Mouse (Mus musculus): ENCODE data around the gene Slc35f1. TPM values are rescaled to one million over a fixed set of nuclear protein-coding genes. Genes with fewer than 3 reads are reported as not detected.

Gene Slc35f1
- total RNA-seq, 1 experiment from 2014 or later = not detected

DNA sequence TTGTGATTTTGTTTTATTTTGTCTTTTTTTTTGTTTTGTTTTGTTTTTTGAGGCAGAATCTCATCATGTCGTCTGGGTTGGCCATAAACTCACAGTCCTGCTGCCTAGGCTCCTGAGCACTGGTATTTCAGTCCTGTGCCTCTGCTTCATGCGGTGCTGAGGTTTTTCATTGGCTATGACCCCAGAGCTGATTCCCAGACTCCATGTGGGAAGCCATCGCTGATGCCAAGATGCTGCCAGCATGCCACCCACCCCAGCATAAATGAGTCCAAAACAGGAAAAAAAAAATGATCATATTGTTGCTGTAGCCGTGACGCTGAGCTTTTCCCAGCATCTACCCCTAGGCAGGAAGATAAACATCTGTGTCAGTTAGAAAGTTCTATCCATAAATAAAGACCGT is 434.0 kb downstream of the Slc35f1 start:
- ATAC-seq (replicated peaks in 1 of 2; ENCODE audit: insufficient read depth in 1 of 2, low FRiP score in 2 of 2, low TSS enrichment in 1 of 2, low read depth in 1 of 2, poor library complexity in 2 of 2, severe bottlenecking in 2 of 2) = no peak

DNA sequence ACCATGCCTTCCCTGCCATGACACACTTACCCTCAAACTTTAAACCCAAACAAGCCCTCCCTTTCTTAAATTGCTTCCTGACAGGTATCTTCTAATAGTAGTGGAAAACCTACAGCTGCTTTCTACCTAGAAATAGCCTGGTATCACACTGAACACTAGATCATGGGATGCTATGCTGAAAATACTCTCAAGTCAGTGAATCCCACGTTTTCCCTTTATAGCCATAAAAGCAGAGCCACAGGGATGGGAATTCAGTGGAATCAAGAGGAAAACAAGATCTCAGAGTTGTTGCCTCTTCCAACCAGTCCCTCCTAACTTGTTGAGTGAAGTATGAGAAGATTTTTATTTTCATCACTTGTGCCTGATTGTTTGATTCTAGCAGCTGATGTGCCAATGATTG is 442.4 kb downstream of the Slc35f1 start:
- no peak for ATAC-seq (replicated peaks in 1 of 2; ENCODE audit: insufficient read depth in 1 of 2, low FRiP score in 2 of 2, low TSS enrichment in 1 of 2, low read depth in 1 of 2, poor library complexity in 2 of 2, severe bottlenecking in 2 of 2)

DNA sequence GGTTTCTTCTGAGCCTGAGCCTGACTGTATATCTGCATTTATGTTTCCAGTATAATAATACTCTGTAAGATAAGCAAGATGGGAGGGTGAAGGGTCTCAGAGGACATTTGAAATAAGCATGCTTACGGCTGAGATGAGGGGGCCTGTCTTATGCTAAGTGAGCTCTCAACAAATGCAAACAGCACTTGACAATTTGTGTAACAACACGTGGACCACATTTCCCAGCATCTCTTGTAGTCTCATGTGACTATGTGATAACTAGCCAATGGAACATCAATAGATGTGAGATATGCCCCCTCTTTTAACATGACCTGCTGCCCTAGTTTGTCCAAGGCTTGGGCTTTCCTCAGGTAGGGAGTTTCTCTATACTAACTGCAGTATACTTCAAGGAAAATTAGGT is 460.0 kb downstream of the Slc35f1 start:
- no peak for ATAC-seq (replicated peaks in 1 of 2; ENCODE audit: insufficient read depth in 1 of 2, low FRiP score in 2 of 2, low TSS enrichment in 1 of 2, low read depth in 1 of 2, poor library complexity in 2 of 2, severe bottlenecking in 2 of 2)

DNA sequence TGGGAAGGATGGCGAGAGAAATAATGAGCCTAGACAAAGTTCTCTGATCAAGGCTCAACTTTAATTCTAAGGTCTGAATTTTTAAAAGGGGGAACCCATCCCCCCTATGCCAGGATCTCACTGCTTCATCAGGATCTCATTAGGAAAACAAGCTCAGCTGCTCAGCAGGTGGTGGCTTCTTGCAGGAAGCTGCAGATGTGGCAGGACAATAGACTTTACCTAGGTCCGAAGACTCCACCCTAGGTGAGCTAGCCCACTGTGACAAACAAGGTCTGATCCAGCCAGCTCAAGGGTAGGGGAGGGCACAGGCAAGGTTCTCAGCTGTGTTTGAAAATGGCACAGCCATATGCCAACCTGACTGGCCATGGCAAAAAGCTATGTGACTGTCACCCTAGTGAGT is 460.6 kb downstream of the Slc35f1 start:
- no peak for ATAC-seq (replicated peaks in 1 of 2; ENCODE audit: insufficient read depth in 1 of 2, low FRiP score in 2 of 2, low TSS enrichment in 1 of 2, low read depth in 1 of 2, poor library complexity in 2 of 2, severe bottlenecking in 2 of 2)

DNA sequence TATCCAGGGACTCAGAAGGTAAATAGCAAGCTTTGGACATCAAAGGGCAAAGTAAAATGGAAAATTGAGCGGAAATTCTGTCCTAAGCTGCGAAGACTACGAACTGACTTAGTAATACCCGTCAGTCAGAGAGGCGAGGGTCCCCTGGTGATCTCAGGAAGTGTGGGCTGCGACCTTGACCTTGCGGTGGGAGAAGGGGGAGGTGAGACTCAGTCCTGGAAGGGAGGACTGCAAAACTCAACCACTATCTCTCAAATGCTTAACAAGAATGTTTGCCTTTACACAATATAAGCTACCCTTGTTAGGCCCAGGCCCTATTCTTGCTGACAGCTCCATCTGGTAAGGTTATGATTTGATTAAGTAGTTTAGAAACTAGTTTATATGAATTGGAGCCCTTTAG is 466.0 kb downstream of the Slc35f1 start:
- no peak for ATAC-seq (replicated peaks in 1 of 2; ENCODE audit: insufficient read depth in 1 of 2, low FRiP score in 2 of 2, low TSS enrichment in 1 of 2, low read depth in 1 of 2, poor library complexity in 2 of 2, severe bottlenecking in 2 of 2)

DNA sequence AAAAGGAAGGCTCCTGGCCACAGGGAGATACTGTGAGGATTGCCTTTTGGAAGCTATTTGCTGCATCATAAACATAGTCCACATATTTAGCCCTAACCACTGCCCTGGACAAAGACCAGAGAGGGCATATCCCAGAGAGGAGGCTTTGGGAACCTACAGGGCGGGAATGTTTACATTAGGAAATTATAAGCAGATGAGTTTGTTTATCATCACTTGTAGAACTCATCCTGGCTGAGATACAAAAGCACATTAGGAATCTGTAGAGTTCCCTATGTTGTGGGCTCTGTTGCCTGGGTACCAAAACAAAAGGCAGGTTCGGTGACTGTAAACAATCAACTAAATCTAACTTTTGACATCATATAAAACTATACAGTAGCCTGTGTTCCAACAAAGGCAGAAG is 467.4 kb downstream of the Slc35f1 start:
- ATAC-seq (replicated peaks in 1 of 2; ENCODE audit: insufficient read depth in 1 of 2, low FRiP score in 2 of 2, low TSS enrichment in 1 of 2, low read depth in 1 of 2, poor library complexity in 2 of 2, severe bottlenecking in 2 of 2) = no peak

Data from hematopoietic stem cell, adult 5-6 weeks (primary cell).